24 mouse cellular contexts compared by ENCODE assay signal in the genomic region with DNA sequence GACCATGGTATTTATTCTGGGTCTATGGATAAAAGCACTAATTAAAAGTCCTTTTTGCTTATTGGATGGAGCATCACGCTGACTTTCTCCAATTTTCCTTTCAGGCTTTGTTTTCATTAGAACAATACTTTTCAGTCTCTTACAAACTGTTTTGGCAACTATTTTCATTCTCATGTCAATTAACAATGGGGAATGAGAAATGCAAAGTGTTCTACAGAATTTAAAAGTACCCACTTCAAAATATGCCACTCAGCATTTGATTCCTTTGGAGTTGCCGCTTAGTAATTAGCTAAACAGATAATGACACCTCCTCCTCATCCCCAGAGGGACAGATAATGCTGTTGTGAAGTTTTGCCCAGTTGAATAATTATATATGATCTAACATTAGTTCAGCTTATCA.
DNase-seq lines count a peak whose midpoint lies in the region; ATAC-seq and TF ChIP-seq lines count a peak whose summit lies in the region.
"Had no signal": no experiment of that assay in that cellular context is flagged by ENCODE, and none has a peak within 500 bp of the region (broad histone marks: within the 10 kb centered on the region; RNA-seq: fewer than 3 reads in every experiment).

No protein-coding gene starts in this region.

- intact Hi-C loops in left cerebral cortex, postnatal 25 days (cut with DNase I), result no loop called here
- intact Hi-C loops in heart, postnatal 14 days (cut with DNase I), result no loop called here

- H3K9ac ChIP-seq in forebrain, embryonic 13.5 days, result no peak overlapping the region
- no peak overlapping the region for H3K9ac ChIP-seq in forebrain, embryonic 16.5 days (replicated peaks; ENCODE audit: low read depth, low read length)
- H3K9ac ChIP-seq: hindbrain, embryonic 13.5 days; intestine, embryonic 15.5 days had no signal

- no peak overlapping the region for H3K27ac ChIP-seq in forebrain, embryonic 13.5 days
- no peak overlapping the region for H3K27ac ChIP-seq in forebrain, embryonic 16.5 days (ENCODE audit: low read length)
- H3K27ac ChIP-seq: hindbrain, embryonic 10.5 days; hindbrain, embryonic 13.5 days; intestine, embryonic 15.5 days had no signal

- no peaks in the 10 kb centered on the region for H3K36me3 ChIP-seq in forebrain, embryonic 13.5 days (ENCODE audit: poor library complexity, severe bottlenecking)
- no peaks in the 10 kb centered on the region for H3K36me3 ChIP-seq in forebrain, embryonic 16.5 days (ENCODE audit: control insufficient read depth, insufficient read depth)
- H3K36me3 ChIP-seq: hindbrain, embryonic 10.5 days; hindbrain, embryonic 13.5 days; intestine, embryonic 15.5 days had no signal

- no peak overlapping the region for H3K4me3 ChIP-seq in forebrain, embryonic 13.5 days
- no peak overlapping the region for H3K4me3 ChIP-seq in forebrain, embryonic 16.5 days (replicated peaks; ENCODE audit: low read length)
- H3K4me3 ChIP-seq: hindbrain, embryonic 10.5 days; hindbrain, embryonic 13.5 days; intestine, embryonic 15.5 days had no signal

- H3K27me3 ChIP-seq in forebrain, embryonic 13.5 days, result no peaks in the 10 kb centered on the region
- no peaks in the 10 kb centered on the region for H3K27me3 ChIP-seq in forebrain, embryonic 16.5 days (replicated peaks; ENCODE audit: control insufficient read depth, insufficient read depth, low read length)
- H3K27me3 ChIP-seq: hindbrain, embryonic 13.5 days; intestine, embryonic 15.5 days had no signal

- peaks cover 12% of the 10 kb centered on the region; the same call in 1 of the 2 replicates for H3K4me1 ChIP-seq in forebrain, embryonic 13.5 days
- no peaks in the 10 kb centered on the region for H3K4me1 ChIP-seq in forebrain, embryonic 16.5 days (replicated peaks; ENCODE audit: control insufficient read depth, insufficient read depth, low read length)
- H3K4me1 ChIP-seq: hindbrain, embryonic 10.5 days; hindbrain, embryonic 13.5 days; intestine, embryonic 15.5 days had no signal

- H3K9me3 ChIP-seq in forebrain, embryonic 13.5 days (replicated peaks), result no peaks in the 10 kb centered on the region
- no peaks in the 10 kb centered on the region for H3K9me3 ChIP-seq in forebrain, embryonic 16.5 days (ENCODE audit: control insufficient read depth, low read length)
- H3K9me3 ChIP-seq: hindbrain, embryonic 10.5 days; hindbrain, embryonic 13.5 days; intestine, embryonic 15.5 days had no signal

- no peak for TF ChIP-seq POLR2A in brain, embryonic 14.5 days (IDR thresholded peaks at IDR 0.05; ENCODE audit: borderline replicate concordance, extremely low read depth, insufficient read depth, insufficient read length, poor library complexity, severe bottlenecking)

- DNase-seq in Muller cell, postnatal 12 days (ENCODE audit: inconsistent ontology term), result peak; percentile 15
- DNase-seq in brain, embryonic 14.5 days (ENCODE audit: low read depth), result peak; percentile 76
- no peak for DNase-seq in left cerebral cortex, postnatal 25 days (ENCODE audit: low spot score in 2 of 2)
- no peak for DNase-seq in kidney, adult 11 months
- no peak for DNase-seq in urinary bladder, adult 18-20 months (ENCODE audit: low spot score in 2 of 2)
- no peak for DNase-seq in heart, postnatal 14 days
- DNase-seq: adrenal gland, adult 2 months; adrenal gland, postnatal 14 days; cerebellum, adult 18-20 months; cerebellum, adult 9-10 months; cerebellum, postnatal 14 days; gastrocnemius, postnatal 10 days; gastrocnemius, postnatal 36 days; heart, adult 11 months; heart, postnatal 36 days; kidney, adult 18-20 months had no signal

- ATAC-seq in forebrain, embryonic 13.5 days, result peak; percentile 82
- peak; percentile 79 for ATAC-seq in forebrain, embryonic 16.5 days
- ATAC-seq: CD4-positive, CD25-positive, alpha-beta regulatory T cell, adult 4 months; hindbrain, embryonic 16.5 days; intestine, embryonic 15.5 days had no signal

- TF ChIP-seq CTCF in brain, embryonic 14.5 days (IDR thresholded peaks at IDR 0.05; ENCODE audit: borderline replicate concordance, extremely low read depth, insufficient read depth, insufficient read length), result no peak

- no peak overlapping the region for H3K4me2 ChIP-seq in forebrain, embryonic 13.5 days
- H3K4me2 ChIP-seq in forebrain, embryonic 16.5 days (ENCODE audit: low read length), result no peak overlapping the region
- H3K4me2 ChIP-seq: heart, embryonic 11.5 days; hindbrain, embryonic 13.5 days; intestine, embryonic 15.5 days had no signal

- WGBS in forebrain, embryonic 13.5 days, result 23% methylated on average over 2 of the region's 2 CpGs
- 15% methylated on average over 2 of the region's 2 CpGs for WGBS in forebrain, embryonic 16.5 days

Comparison
In these comparisons a context has a peak if more than half of its experiments do, and no peak if none do; other contexts are left out.
1. DNase-seq: peak in Muller cell, postnatal 12 days (single experiment) and brain, embryonic 14.5 days (single experiment); none in left cerebral cortex, postnatal 25 days (0 of 2), kidney, adult 11 months (single experiment), urinary bladder, adult 18-20 months (0 of 2) and heart, postnatal 14 days (0 of 2).